Mouse (Mus musculus) small intestine, adult 2 months (tissue): Measurements from ENCODE around the gene Pdxk. TPM values are rescaled to one million over a fixed set of nuclear protein-coding genes. Genes with fewer than 3 reads are reported as not detected.
A peak's percentile ranks its signal among the peaks of the same experiment; 100 is the strongest.
"Not testable (repeated sequence)": the region's sequence is repeated elsewhere in the genome, so short reads cannot be mapped to it uniquely, and the experiment has no call there.

Source experiments
- H3K27ac ChIP-seq: fragments of 200-500 bp; 2 replicates; pipeline ENCODE4 v1.5.1; 2012; ENCODE audit warnings: low read depth, low read length, control low read depth, inconsistent platforms; ENCODE audit not compliant: insufficient read depth
- H3K27me3 ChIP-seq: fragments of 200-500 bp; 2 replicates; pipeline ENCODE4 v1.6.1; 2012; ENCODE audit warnings: mild to moderate bottlenecking, moderate library complexity, low read length, inconsistent platforms; ENCODE audit not compliant: control insufficient read depth, insufficient read depth
- H3K36me3 ChIP-seq: fragments of 200-500 bp; 2 replicates; pipeline ENCODE4 v1.6.1; 2012; ENCODE audit warnings: mild to moderate bottlenecking, low read length, control low read depth, inconsistent platforms; ENCODE audit not compliant: control insufficient read depth, insufficient read depth
- H3K4me1 ChIP-seq: fragments of 200-500 bp; 2 replicates; pipeline ENCODE4 v1.6.1; 2012; ENCODE audit warnings: low read length, inconsistent platforms, mixed read lengths; ENCODE audit not compliant: control insufficient read depth, insufficient read depth, insufficient read length
- H3K4me3 ChIP-seq: fragments of 200-500 bp; 2 replicates; pipeline ENCODE4 v1.5.1; 2012; ENCODE audit warnings: low read depth, mild to moderate bottlenecking, control low read depth, inconsistent platforms, low read length, moderate library complexity
- CTCF ChIP-seq: fragments of 200-500 bp; IDR thresholded peaks from 2 replicates; pipeline ENCODE4 v1.5.1; 2012; ENCODE audit warnings: low read depth, mild to moderate bottlenecking, control low read depth, inconsistent platforms, low read length, moderate library complexity, mixed read lengths; ENCODE audit not compliant: insufficient replicate concordance, insufficient read length; ENCODE audit errors: extremely low read depth
- POLR2A ChIP-seq: fragments of 200-500 bp; IDR thresholded peaks from 2 replicates; pipeline ENCODE4 v1.6.1; 2012; ENCODE audit warnings: low read depth, mild to moderate bottlenecking, control low read depth, inconsistent platforms, low read length, moderate library complexity
- WGBS: fragments of 180-500 bp; shearing (Covaris S2); methylation state at CpG from one replicate; pipeline ENCODE4 v1.1.7; 2018; 5-methylcytosine and 5-hydroxymethylcytosine counted together
- polyA plus RNA-seq: library from polyadenylated mRNA; depleted of rRNA; stranded (reverse); fragments of >200 nt; gene quantifications from 2 replicates; pipeline ENCODE4 v1.2.3, GENCODE M21; 2012; rRNA removed

Pdxk gene
- 17.1 and 38.7 TPM in 2 replicates for polyA plus RNA-seq

- under 1% methylated on average over 35 of the region's 35 CpGs for WGBS
- H3K27me3 ChIP-seq: no peaks in the 10 kb centered on the region
- no peak for TF ChIP-seq CTCF
- peak; percentile 83 for TF ChIP-seq POLR2A
Measured at GRCm38 (mm10) chr10:78464792-78465207, at the start of gene Pdxk. Gene Pdxk (minus strand): TSS chr10:78464975.

GRCm38 (mm10) chr10:78502986-78503733 is 38.4 kb upstream of the Pdxk start:
- Histone ChIP-seq H3K36me3 (no peaks in the 10 kb centered on the region), H3K4me1 (no peaks in the 10 kb centered on the region), H3K27me3 (no peaks in the 10 kb centered on the region), H3K4me3 (no peak overlapping the region), H3K27ac (no peak overlapping the region)
- TF ChIP-seq POLR2A: no peak
- TF ChIP-seq CTCF: no peak
- WGBS: 71% methylated on average over 6 of the region's 6 CpGs

More at GRCm38 (mm10) chr10:78464792-78465207, at the start of gene Pdxk:
- Histone ChIP-seq H3K36me3 (no peaks in the 10 kb centered on the region), H3K4me3 (peak within 1 kb of the TSS; percentile 79), H3K27ac (peak within 1 kb of the TSS; percentile 87), H3K4me1 (peaks cover 42% of the 10 kb centered on the region)

- Histone ChIP-seq H3K27me3 (no peaks in the 10 kb centered on the region), H3K36me3 (no peaks in the 10 kb centered on the region), H3K4me1 (peaks cover 10% of the 10 kb centered on the region), H3K27ac (no peak overlapping the region), H3K4me3 (peak overlapping the region; percentile 55)
- 10% methylated on average over 26 of the region's 26 CpGs for WGBS
- TF ChIP-seq CTCF (peak; percentile 90), POLR2A (no peak)
Measured at GRCm38 (mm10) chr10:78487431-78488086, 22.8 kb upstream of the Pdxk start.

GRCm38 (mm10) chr10:78486871-78487270 is 22.1 kb upstream of the Pdxk start:
- TF ChIP-seq POLR2A: no peak
- no peak for TF ChIP-seq CTCF
- Histone ChIP-seq H3K27me3 (no peaks in the 10 kb centered on the region), H3K36me3 (no peaks in the 10 kb centered on the region), H3K27ac (no peak overlapping the region), H3K4me1 (peaks cover 16% of the 10 kb centered on the region), H3K4me3 (no peak overlapping the region)
- WGBS: 75% methylated on average over 5 of the region's 5 CpGs

GRCm38 (mm10) chr10:78485369-78485768 is 20.6 kb upstream of the Pdxk start:
- peaks cover 22% of the 10 kb centered on the region for H3K4me1 ChIP-seq
- H3K4me3 ChIP-seq, H3K27me3 ChIP-seq, H3K27ac ChIP-seq, H3K36me3 ChIP-seq: not testable (repeated sequence)
- 60% methylated on average over 2 of the region's 2 CpGs for WGBS

GRCm38 (mm10) chr10:78481928-78482499 is 17.2 kb upstream of the Pdxk start:
- peaks cover 18% of the 10 kb centered on the region for H3K4me1 ChIP-seq
- WGBS: 1% methylated on average over 35 of the region's 35 CpGs
- peak overlapping the region; percentile 66 for H3K4me3 ChIP-seq
- H3K27ac ChIP-seq: no peak overlapping the region
- no peaks in the 10 kb centered on the region for H3K36me3 ChIP-seq
- H3K27me3 ChIP-seq: no peaks in the 10 kb centered on the region
- TF ChIP-seq CTCF: no peak
- no peak for TF ChIP-seq POLR2A
